Mouse (Mus musculus) urinary bladder, postnatal 25 days (tissue): ENCODE data around the gene Faf1.

Experiments
- DNase-seq: peaks from one replicate; pipeline ENCODE4 v3.0.0; 2022; ENCODE audit warnings: low spot score

Faf1 gene

DNA sequence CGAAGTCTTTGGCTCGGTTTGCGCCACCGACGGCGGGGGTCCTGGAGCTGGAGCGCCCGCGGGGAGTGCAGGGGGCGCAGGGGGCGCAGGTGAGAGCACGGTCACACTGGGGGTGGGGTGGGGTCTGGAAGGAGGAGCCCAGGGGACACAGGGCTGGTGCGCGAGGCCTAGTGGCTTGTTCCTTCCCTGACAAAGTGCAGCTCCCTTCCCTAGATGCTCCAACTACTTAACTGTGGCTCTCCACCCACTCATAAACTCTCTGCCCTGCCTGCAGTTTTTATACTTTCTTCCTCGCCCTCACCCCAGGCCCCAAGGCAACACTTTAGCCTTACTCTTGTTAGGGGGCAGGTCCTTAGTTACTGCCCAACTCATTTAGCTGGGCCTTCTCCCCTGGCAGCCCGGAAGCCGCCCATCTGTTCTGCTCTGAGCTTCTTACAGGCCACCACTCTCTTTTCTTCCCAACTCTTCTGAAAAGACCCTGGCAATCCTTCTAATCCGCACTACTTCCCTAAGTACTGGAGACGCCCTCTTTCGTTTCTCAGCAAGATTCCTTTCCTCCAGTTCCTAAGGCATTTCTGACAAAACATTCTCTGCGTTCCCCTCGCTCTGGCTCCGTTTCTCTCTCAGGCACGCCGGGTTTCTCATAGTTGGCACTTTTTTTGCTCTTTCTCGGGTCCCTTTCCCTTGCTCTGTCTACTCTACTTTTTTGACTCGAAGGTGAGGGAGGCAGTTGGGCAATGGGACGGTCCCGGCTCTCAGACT is 304.1 kb downstream of the Faf1 start:
- DNase-seq, result no peak

- DNase-seq, result no peak
Observed at GRCm38 (mm10) chr4:109981083-109981870, 304.9 kb downstream of the Faf1 start.

GRCm38 (mm10) chr4:109981871-109982680 is 305.7 kb downstream of the Faf1 start:
- no peak for DNase-seq

GRCm38 (mm10) chr4:109982681-109983265 is 306.4 kb downstream of the Faf1 start:
- DNase-seq, result no peak

DNA sequence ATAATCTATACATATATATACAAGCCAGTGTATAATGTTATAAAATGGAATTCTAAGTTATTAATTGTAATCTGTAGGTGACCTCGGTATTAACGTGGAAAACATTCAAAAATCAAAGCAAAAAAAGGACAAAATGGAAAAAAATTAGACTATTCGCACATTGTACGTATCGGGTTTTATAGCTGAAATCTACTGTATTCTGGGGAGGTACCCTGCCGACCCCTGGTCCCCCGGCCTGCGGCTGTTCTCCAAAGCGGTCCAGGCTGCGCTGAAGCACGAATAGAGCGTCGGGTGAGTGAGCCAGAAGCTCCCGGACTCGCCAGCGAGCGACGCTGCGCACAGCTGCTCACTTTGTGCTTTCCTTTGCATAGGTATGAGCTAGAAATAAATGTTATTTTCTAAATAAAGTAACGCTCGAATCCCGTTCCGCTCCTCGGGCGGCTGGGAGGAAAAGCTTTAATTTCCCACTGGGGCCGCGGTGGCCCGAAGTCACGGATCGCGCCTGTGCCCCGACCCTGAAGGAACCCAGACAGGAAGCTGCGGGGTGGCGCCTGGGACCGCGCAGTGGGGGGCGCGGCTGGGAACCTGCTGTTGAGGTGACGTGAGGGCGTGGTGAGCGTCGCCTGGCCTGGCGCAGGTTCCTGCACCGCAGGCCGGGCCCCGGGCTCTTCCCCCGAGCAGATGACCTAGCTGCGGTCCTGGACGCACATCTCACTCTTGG is 307.1 kb downstream of the Faf1 start:
- DNase-seq, result no peak

- no peak for DNase-seq
Observed at GRCm38 (mm10) chr4:109984011-109984411, 307.6 kb downstream of the Faf1 start.

GRCm38 (mm10) chr4:109984496-109985423 is 308.4 kb downstream of the Faf1 start:
- DNase-seq, result no peak

DNA sequence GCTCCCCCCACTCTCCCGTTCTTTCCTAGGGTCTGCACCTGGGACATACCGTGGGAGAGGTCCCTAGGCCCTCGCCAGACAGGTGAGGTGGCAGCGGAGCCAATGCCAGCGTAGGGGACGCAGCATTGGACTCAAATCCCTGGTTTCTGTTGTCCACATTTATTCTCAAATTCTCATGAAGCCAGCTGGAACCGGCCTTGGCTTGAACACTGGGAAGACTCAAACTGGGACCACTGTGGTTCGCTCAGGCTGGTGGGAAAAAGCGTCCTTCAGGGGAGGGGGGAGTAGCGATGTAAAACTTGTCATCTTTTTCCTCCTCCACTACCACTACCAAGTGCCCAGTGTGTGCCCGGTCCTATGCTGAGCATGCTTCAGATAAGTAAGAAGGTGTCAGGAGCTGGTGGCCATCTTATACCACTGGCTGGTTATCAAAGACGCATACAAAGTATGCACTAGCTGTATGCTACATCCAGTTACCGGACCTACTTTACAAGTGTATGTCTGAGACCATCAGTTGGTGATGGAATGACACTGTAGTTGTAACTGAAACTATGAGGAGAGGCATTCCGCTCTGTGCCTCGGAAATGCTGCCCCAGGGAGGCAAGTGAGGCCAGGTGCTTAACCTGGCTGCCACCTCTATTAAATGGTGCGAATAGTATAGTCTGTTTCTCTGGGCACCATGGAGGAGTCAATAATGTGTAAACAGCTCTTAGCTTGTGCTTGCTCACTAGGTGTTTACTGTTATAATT is 309.2 kb downstream of the Faf1 start:
- no peak for DNase-seq

- no peak for DNase-seq
Observed at GRCm38 (mm10) chr4:109986301-109986700, 309.9 kb downstream of the Faf1 start.

- no peak for DNase-seq
Observed at GRCm38 (mm10) chr4:109986748-109987355, 310.5 kb downstream of the Faf1 start.

DNA sequence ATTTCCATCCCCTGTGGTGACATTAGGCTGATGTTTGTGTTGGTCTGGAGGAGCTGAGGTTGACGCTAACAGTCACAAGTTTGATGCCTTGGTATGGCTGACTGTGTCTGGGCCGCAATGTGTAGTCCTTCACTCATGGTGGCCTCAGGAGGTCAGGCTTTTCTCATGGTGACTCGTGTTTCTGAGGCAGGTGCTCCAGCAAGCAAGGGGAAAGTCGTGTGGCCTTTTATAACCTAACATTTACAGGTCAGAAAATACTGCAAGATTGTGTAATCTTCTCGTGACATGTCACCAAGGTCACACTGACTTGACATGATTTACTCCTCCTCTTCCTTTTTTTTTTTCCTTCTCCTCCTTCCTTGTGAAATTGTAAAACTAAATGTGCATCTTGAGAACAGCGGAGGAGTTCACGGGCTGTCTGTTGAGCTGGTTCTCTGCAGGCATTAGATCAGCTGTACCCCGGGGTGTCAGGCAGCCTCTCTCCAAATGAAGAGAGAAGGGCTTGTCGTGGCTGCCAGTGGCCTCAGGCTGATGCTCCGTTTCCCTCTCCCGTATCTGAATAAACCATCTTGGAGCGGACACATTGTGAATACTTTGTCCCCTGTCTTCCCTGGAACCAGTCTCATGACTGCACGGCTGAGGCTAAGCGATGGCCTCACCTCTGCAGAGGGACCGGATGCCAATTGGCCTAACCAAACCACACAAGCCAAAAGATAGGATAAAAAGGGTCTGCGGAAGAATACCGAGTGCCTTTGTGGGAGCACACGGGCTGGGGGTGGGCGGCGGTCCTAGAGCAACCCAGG is 311.4 kb downstream of the Faf1 start:
- DNase-seq, result no peak

DNA sequence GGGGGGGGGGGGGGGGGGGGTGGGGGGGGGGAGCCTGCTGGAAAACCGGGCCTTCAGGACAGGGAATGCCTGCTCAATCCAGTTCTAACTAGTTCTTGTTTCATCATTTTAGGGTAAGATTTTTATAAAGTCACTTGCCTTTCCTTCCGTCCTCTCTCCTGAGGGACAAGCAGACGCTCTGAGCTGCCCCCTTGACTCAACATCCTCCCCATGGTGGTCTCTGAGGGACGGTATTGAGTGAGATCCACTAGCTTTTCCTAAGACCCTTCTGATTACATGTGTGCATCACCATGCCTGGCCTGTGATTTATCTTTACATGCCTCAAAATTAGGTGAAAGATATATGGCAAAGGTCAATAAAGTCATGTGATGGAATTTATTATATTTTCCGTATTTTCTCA is 312.0 kb downstream of the Faf1 start:
- no peak for DNase-seq

DNA sequence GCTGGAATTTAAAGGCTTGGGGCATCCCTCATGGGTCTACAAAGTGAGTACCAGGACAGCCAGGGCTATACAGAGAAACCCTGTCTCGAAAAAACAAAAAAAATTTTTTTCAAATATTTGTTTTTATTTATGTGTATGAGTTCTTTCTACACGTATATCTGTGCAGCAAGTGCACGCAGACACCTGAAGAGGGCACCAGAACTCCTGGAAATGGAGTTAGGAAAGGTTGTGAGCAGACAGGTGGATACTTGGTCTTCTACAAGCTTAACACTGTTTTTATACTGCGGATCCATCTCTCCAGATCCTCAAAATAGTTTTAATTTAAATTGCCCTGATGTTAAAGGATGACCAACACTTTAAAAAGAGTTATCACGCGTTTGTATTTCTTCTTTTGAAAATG is 312.8 kb downstream of the Faf1 start:
- no peak for DNase-seq

GRCm38 (mm10) chr4:110006044-110006443 is 329.7 kb downstream of the Faf1 start:
- no peak for DNase-seq
